Mouse (Mus musculus) frontal cortex, postnatal 14 days (tissue): ENCODE measurements around the gene 2310007B03Rik.

Experiments used
- DNase-seq, 2 experiments: peaks; one replicate each; pipeline ENCODE4 v3.0.0; 2022; ENCODE audit warnings: low spot score in 2 of 2

2310007B03Rik gene

GRCm38 (mm10) chr1:93101571-93102061 is 59.1 kb downstream of the 2310007B03Rik start, which contains the start of gene Kif1a:
Gene Kif1a (minus strand): TSS chr1:93101951.
- DNase-seq = peak; percentile 90 to 91
